Mouse (Mus musculus) intestine, embryonic 15.5 days (tissue): Measurements from ENCODE around the gene Ppfia1. TPM values are rescaled to one million over a fixed set of nuclear protein-coding genes. Genes with fewer than 3 reads are reported as not detected.
A peak's percentile ranks its signal among the peaks of the same experiment; 100 is the strongest.

ENCODE experiments used
- ATAC-seq: fragments of 200-750 bp; cut with Nextera tagmentation; 2 replicates; pipeline ENCODE4 v1.8.0; 2017; ENCODE audit warnings: moderate TSS enrichment, moderate library complexity
- H3K27ac ChIP-seq: fragments of 300-500 bp; sonication (generic); 2 replicates; pipeline ENCODE4 v1.5.1; 2015; ENCODE audit warnings: mild to moderate bottlenecking, inconsistent platforms
- H3K27me3 ChIP-seq: fragments of 300-500 bp; sonication (generic); replicated peaks from 2 replicates; pipeline ENCODE4 v1.6.1; 2015; ENCODE audit warnings: inconsistent platforms
- H3K36me3 ChIP-seq: fragments of 300-500 bp; sonication (generic); 2 replicates; pipeline ENCODE4 v1.6.1; 2015; ENCODE audit warnings: inconsistent platforms
- H3K4me1 ChIP-seq: fragments of 300-500 bp; sonication (generic); replicated peaks from 2 replicates; pipeline ENCODE4 v1.6.1; 2015; ENCODE audit warnings: inconsistent platforms
- H3K4me2 ChIP-seq: fragments of 300-500 bp; sonication (generic); replicated peaks from 2 replicates; pipeline ENCODE4 v1.6.1; 2015; ENCODE audit warnings: mild to moderate bottlenecking, inconsistent platforms
- H3K4me3 ChIP-seq: fragments of 300-500 bp; sonication (generic); replicated peaks from 2 replicates; pipeline ENCODE4 v1.5.1; 2015; ENCODE audit warnings: inconsistent platforms
- H3K9ac ChIP-seq: fragments of 300-500 bp; sonication (generic); 2 replicates; pipeline ENCODE4 v1.6.1; 2015; ENCODE audit warnings: inconsistent platforms
- H3K9me3 ChIP-seq: fragments of 300-500 bp; sonication (generic); 2 replicates; pipeline ENCODE4 v1.6.1; 2016; ENCODE audit warnings: inconsistent platforms
- WGBS: fragments of 180-500 bp; shearing (Covaris S2); methylation state at CpG from one replicate; pipeline ENCODE4 v1.1.7; 2015; 5-methylcytosine and 5-hydroxymethylcytosine counted together
- polyA plus RNA-seq: library from polyadenylated mRNA; unstranded; fragments of >200 nt; fragmentation: Nextera tagmentation; extraction: Ambion mirVana; gene quantifications from 2 replicates; pipeline ENCODE4 v1.2.1, GENCODE M21; 2015

Gene Ppfia1
- polyA plus RNA-seq, 1 experiment from 2014 or later, result 25.5 TPM

- Histone ChIP-seq H3K9me3 (no peaks in the 10 kb centered on the region), H3K36me3 (peaks cover 15% of the 10 kb centered on the region; the same call in 1 of the 2 replicates), H3K4me3 (no peak overlapping the region), H3K27ac (no peak overlapping the region), H3K9ac (no peak overlapping the region), H3K27me3 (no peaks in the 10 kb centered on the region), H3K4me2 (no peak overlapping the region), H3K4me1 (no peaks in the 10 kb centered on the region)
- no peak for ATAC-seq
- WGBS, result 94% methylated on average over 5 of the region's 5 CpGs
Observed at GRCm38 (mm10) chr7:144519852-144520251, 33.7 kb downstream of the Ppfia1 start.

GRCm38 (mm10) chr7:144516711-144517110 lies 36.8 kb downstream of the Ppfia1 start:
- Histone ChIP-seq H3K27ac (no peak overlapping the region), H3K4me3 (no peak overlapping the region), H3K27me3 (no peaks in the 10 kb centered on the region), H3K4me1 (no peaks in the 10 kb centered on the region), H3K9me3 (no peaks in the 10 kb centered on the region), H3K4me2 (no peak overlapping the region), H3K9ac (no peak overlapping the region), H3K36me3 (peaks cover 37% of the 10 kb centered on the region)
- ATAC-seq, result no peak
- 89% methylated on average over 5 of the region's 5 CpGs for WGBS

- H3K9ac ChIP-seq, result no peak overlapping the region
- H3K27me3 ChIP-seq, result no peaks in the 10 kb centered on the region
- no peaks in the 10 kb centered on the region for H3K4me1 ChIP-seq
- H3K27ac ChIP-seq, result no peak overlapping the region
- no peak overlapping the region for H3K4me3 ChIP-seq
- H3K4me2 ChIP-seq, result no peak overlapping the region
- peaks cover 40% of the 10 kb centered on the region for H3K36me3 ChIP-seq
- 91% methylated on average over 4 of the region's 4 CpGs for WGBS
- ATAC-seq, result no peak
- no peaks in the 10 kb centered on the region for H3K9me3 ChIP-seq
Observed at GRCm38 (mm10) chr7:144509090-144509489, 44.4 kb downstream of the Ppfia1 start.

GRCm38 (mm10) chr7:144506807-144507206 lies 46.7 kb downstream of the Ppfia1 start:
- ATAC-seq, result no peak
- H3K27ac ChIP-seq, result no peak overlapping the region
- H3K36me3 ChIP-seq, result peaks cover 35% of the 10 kb centered on the region
- no peak overlapping the region for H3K9ac ChIP-seq
- no peaks in the 10 kb centered on the region for H3K27me3 ChIP-seq
- no peaks in the 10 kb centered on the region for H3K9me3 ChIP-seq
- no peak overlapping the region for H3K4me2 ChIP-seq
- H3K4me1 ChIP-seq, result no peaks in the 10 kb centered on the region
- no peak overlapping the region for H3K4me3 ChIP-seq
- 85% methylated on average over 1 of the region's 1 CpGs for WGBS

GRCm38 (mm10) chr7:144503959-144504358 lies 49.6 kb downstream of the Ppfia1 start:
- Histone ChIP-seq H3K4me1 (no peaks in the 10 kb centered on the region), H3K9ac (no peak overlapping the region), H3K36me3 (peaks cover 38% of the 10 kb centered on the region), H3K27ac (no peak overlapping the region), H3K9me3 (no peaks in the 10 kb centered on the region), H3K4me3 (no peak overlapping the region), H3K4me2 (no peak overlapping the region), H3K27me3 (no peaks in the 10 kb centered on the region)
- WGBS, result 81% methylated on average over 4 of the region's 4 CpGs
- no peak for ATAC-seq

- WGBS, result 80% methylated on average over 1 of the region's 1 CpGs
- ATAC-seq, result no peak
Observed at GRCm38 (mm10) chr7:144492931-144493330, 60.6 kb downstream of the Ppfia1 start.

GRCm38 (mm10) chr7:144490201-144490873 lies 63.2 kb downstream of the Ppfia1 start:
- Histone ChIP-seq H3K4me1 (no peaks in the 10 kb centered on the region), H3K36me3 (peaks cover 39% of the 10 kb centered on the region), H3K4me2 (no peak overlapping the region), H3K4me3 (no peak overlapping the region), H3K9ac (no peak overlapping the region), H3K27me3 (no peaks in the 10 kb centered on the region), H3K9me3 (no peaks in the 10 kb centered on the region), H3K27ac (no peak overlapping the region)
- ATAC-seq, result no peak
- whole genome bisulfite sequencing, result 86% methylated on average over 8 of the region's 8 CpGs

More at GRCm38 (mm10) chr7:144492931-144493330, 60.6 kb downstream of the Ppfia1 start:
- peaks cover 50% of the 10 kb centered on the region for H3K36me3 ChIP-seq
- H3K4me3 ChIP-seq, result no peak overlapping the region
- no peaks in the 10 kb centered on the region for H3K4me1 ChIP-seq
- no peak overlapping the region for H3K4me2 ChIP-seq
- no peak overlapping the region for H3K9ac ChIP-seq
- no peak overlapping the region for H3K27ac ChIP-seq
- no peaks in the 10 kb centered on the region for H3K9me3 ChIP-seq
- no peaks in the 10 kb centered on the region for H3K27me3 ChIP-seq

- H3K9me3 ChIP-seq, result no peaks in the 10 kb centered on the region
- H3K9ac ChIP-seq, result no peak overlapping the region
- 0 out of 2 replicates have a peak, but pooled peaks have one; percentile 41 for ATAC-seq
- H3K36me3 ChIP-seq, result peaks cover 47% of the 10 kb centered on the region
- no peaks in the 10 kb centered on the region for H3K27me3 ChIP-seq
- no peaks in the 10 kb centered on the region for H3K4me1 ChIP-seq
- no peak overlapping the region for H3K4me2 ChIP-seq
- WGBS, result 75% methylated on average over 6 of the region's 6 CpGs
- no peak overlapping the region for H3K4me3 ChIP-seq
- H3K27ac ChIP-seq, result no peak overlapping the region
Observed at GRCm38 (mm10) chr7:144489067-144489774, 64.3 kb downstream of the Ppfia1 start.

GRCm38 (mm10) chr7:144480314-144480713 lies 73.2 kb downstream of the Ppfia1 start:
- no peak for ATAC-seq
- H3K36me3 ChIP-seq, result peaks cover 35% of the 10 kb centered on the region
- H3K27ac ChIP-seq, result no peak overlapping the region
- no peak overlapping the region for H3K4me2 ChIP-seq
- H3K4me3 ChIP-seq, result no peak overlapping the region
- no peaks in the 10 kb centered on the region for H3K9me3 ChIP-seq
- no peaks in the 10 kb centered on the region for H3K27me3 ChIP-seq
- no peaks in the 10 kb centered on the region for H3K4me1 ChIP-seq
- no peak overlapping the region for H3K9ac ChIP-seq

GRCm38 (mm10) chr7:144479569-144479968 lies 74.0 kb downstream of the Ppfia1 start:
- no peak overlapping the region for H3K4me2 ChIP-seq
- no peak for ATAC-seq
- WGBS, result 96% methylated on average over 1 of the region's 1 CpGs
- H3K27ac ChIP-seq, result no peak overlapping the region
- no peak overlapping the region for H3K4me3 ChIP-seq
- no peaks in the 10 kb centered on the region for H3K27me3 ChIP-seq
- H3K9me3 ChIP-seq, result no peaks in the 10 kb centered on the region
- no peak overlapping the region for H3K9ac ChIP-seq
- peaks cover 30% of the 10 kb centered on the region for H3K36me3 ChIP-seq
- no peaks in the 10 kb centered on the region for H3K4me1 ChIP-seq

- Histone ChIP-seq H3K9me3 (no peaks in the 10 kb centered on the region), H3K27ac (no peak overlapping the region), H3K4me1 (no peaks in the 10 kb centered on the region), H3K9ac (no peak overlapping the region), H3K4me2 (no peak overlapping the region), H3K27me3 (no peaks in the 10 kb centered on the region), H3K36me3 (peaks cover 10% of the 10 kb centered on the region; the same call in 1 of the 2 replicates), H3K4me3 (no peak overlapping the region)
- 90% methylated on average over 3 of the region's 3 CpGs for WGBS
- no peak for ATAC-seq
Observed at GRCm38 (mm10) chr7:144475741-144476140, 77.8 kb downstream of the Ppfia1 start.

GRCm38 (mm10) chr7:144473486-144473885 lies 80.0 kb downstream of the Ppfia1 start:
- H3K27ac ChIP-seq, result no peak overlapping the region
- H3K4me3 ChIP-seq, result no peak overlapping the region
- H3K4me1 ChIP-seq, result peaks cover 12% of the 10 kb centered on the region
- H3K27me3 ChIP-seq, result no peaks in the 10 kb centered on the region
- no peaks in the 10 kb centered on the region for H3K9me3 ChIP-seq
- 47% methylated on average over 4 of the region's 4 CpGs for WGBS
- H3K4me2 ChIP-seq, result no peak overlapping the region
- H3K36me3 ChIP-seq, result peaks cover 2% of the 10 kb centered on the region; the same call in 1 of the 2 replicates
- no peak for ATAC-seq
- no peak overlapping the region for H3K9ac ChIP-seq

- H3K9ac ChIP-seq, result peak overlapping the region; percentile 90
- peaks cover 17% of the 10 kb centered on the region for H3K4me1 ChIP-seq
- 65% methylated on average over 2 of the region's 2 CpGs for WGBS
- no peaks in the 10 kb centered on the region for H3K9me3 ChIP-seq
- peak overlapping the region; percentile 79 for H3K4me2 ChIP-seq
- no peak for ATAC-seq
- H3K27me3 ChIP-seq, result no peaks in the 10 kb centered on the region
- no peaks in the 10 kb centered on the region for H3K36me3 ChIP-seq
- peak overlapping the region; percentile 82 for H3K4me3 ChIP-seq
- no peak overlapping the region for H3K27ac ChIP-seq
Observed at GRCm38 (mm10) chr7:144471103-144471502, 82.4 kb downstream of the Ppfia1 start.
